Mouse (Mus musculus) effector memory CD4-positive, alpha-beta T cell, adult 5 months (primary cell): Measurements from ENCODE around the gene Lca5. TPM values are rescaled to one million over a fixed set of nuclear protein-coding genes. Genes with fewer than 3 reads are reported as not detected.

Experiments
- polyA plus RNA-seq: library from polyadenylated mRNA; unstranded; fragments of 100-300 nt; shearing (Covaris generic); gene quantifications from one replicate; pipeline ENCODE4 v1.2.1, GENCODE M21; 2017

Gene Lca5
- 5.7 TPM for polyA plus RNA-seq

DNA sequence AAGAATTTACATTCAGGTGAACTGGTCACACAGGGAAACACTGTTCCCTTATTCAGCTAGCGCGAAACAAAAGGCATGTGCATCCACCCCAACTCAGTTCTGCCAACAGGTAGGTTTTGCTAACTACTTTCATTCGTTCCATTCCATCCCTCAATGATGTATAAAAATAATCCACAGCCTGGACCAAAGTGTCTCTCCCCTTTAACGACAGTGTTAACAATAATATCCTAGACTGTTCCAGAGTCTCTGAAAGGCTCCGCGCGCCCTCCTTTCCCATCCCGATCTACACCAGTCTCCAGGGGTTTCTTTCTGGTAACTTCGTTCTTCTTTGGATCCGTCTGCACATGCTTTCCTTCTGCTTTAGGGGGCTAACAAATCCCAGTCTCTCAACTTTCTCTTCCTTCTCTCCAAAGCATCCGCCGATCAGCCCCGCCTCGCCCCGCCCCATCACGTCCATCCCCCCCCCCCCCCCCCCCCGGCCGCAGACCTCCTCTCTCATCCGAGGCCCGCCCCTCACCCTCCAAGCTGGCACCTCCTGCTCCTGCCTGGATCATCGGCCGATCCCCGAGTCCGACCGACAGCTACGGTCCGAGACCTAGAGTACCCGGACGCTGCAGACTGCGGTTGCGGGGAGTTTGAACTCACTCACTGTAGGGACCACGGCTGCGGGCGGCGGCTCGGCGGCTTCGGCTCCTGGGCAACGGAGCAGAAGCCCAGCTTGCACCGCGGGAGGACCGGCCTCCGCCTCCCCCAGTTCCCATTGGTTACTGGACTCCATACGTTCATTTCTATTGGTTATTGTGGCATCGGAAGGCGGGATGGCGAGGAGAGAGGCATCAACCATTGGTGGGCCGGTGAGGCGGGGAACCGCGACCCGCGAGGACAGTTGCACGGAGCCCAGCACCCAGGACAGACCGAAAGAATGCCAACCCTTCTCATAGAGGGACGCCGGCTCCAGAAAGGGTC is at the start of gene Lca5:
Lca5 (minus strand) TSS at position 736 of the 966 bp plus-strand sequence.

Other genes starting within 250 kb of the Lca5 start
- gene Sh3bgrl2, start 107.2 kb upstream of the Lca5 start, polyA plus RNA-seq, result 0.11 TPM